Mouse (Mus musculus): ENCODE results near the gene Slc26a10. TPM values are rescaled to one million over a fixed set of nuclear protein-coding genes. Genes with fewer than 3 reads are reported as not detected.

Slc26a10 gene
- total RNA-seq (2023): not detected in 4 replicates

GRCm38 (mm10) chr10:127179871-127180694 lies at the start of gene Slc26a10:
TSS of gene Slc26a10 (minus strand) at chr10:127180645.

GRCm38 (mm10) chr10:127211414-127211854 lies 31.0 kb upstream of the Slc26a10 start, which contains the start of gene Pip4k2c:
TSS of gene Pip4k2c (minus strand) at chr10:127211585.

DNA sequence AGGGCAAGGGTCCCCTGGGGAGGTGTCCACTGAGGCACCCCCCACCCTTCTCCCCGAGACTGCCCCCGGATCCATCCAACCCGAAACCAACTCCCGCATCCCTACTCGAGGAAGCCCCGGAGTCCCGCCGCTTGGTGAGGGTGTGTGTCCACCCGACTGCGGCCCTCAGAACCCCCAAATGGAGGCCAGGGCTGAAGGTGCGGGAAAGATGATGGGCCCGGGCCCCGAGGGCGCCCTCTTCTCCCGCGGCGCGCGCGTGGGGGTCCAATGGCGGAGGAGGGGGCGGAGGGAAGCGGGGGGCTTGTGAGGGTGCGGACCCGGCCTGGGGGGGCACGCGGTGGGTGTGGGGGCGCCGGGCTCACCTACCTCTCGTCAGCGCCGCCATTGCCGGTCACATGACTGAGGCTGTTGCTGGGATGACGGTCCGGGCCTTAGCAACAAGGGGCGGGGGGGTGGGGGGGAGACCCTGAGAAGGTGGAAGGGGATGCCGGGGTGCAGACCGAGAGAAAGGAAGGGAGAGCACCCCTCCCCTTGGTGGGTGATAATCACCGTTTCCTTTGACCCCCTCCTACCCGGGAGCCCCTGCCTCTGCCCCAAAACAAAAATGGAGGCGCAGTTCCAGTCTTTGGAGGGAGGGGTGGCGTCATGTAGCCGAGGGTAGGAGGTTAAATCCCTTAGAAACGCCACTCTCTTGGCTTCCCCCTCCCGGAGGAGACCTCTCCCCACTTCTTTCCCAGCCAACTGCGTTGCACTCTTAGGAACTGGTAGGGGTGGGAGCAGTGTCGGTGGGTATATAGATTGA lies 15.1 kb upstream of the Slc26a10 start, which contains the start of gene Dtx3:
Dtx3 (minus strand) TSS at position 401 of the 802 bp plus-strand sequence.

DNA sequence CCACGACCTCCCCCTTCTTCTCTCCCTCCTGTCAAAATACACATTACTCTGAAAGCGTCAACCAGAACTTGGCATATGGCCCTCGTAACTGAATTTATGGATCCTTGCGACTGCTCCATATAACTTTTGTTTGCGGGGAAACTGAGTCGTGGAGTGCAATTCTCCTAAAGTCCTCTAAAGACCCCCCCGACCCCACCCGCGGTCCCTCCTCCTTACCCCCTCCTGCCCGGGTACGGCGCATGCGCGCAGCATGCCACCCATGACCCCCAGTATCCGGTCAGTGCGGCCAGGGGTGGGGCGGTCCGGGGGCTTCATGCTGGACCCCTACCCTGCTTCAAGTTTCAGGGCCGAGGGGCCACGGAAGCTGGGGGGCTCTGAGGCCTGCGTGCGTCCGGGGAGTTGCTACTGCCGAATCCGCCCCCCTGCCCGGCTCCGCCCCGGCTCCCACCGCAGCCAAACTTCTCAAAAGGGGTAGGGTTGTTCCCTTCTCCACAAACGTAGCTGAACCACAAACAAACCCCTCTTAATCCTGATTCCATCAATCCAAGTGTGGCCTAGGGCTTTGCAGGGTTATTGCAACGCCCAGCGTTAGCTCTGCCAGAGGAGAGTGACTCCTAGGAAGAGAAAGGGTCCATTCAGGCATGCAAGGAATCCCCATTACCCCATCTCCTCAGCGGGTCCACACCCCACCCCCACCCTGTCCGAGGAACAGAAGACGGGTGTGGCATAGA lies 9.4 kb upstream of the Slc26a10 start, which contains the start of gene Arhgef25:
Arhgef25 (minus strand) TSS at position 433 of the 731 bp plus-strand sequence.

DNA sequence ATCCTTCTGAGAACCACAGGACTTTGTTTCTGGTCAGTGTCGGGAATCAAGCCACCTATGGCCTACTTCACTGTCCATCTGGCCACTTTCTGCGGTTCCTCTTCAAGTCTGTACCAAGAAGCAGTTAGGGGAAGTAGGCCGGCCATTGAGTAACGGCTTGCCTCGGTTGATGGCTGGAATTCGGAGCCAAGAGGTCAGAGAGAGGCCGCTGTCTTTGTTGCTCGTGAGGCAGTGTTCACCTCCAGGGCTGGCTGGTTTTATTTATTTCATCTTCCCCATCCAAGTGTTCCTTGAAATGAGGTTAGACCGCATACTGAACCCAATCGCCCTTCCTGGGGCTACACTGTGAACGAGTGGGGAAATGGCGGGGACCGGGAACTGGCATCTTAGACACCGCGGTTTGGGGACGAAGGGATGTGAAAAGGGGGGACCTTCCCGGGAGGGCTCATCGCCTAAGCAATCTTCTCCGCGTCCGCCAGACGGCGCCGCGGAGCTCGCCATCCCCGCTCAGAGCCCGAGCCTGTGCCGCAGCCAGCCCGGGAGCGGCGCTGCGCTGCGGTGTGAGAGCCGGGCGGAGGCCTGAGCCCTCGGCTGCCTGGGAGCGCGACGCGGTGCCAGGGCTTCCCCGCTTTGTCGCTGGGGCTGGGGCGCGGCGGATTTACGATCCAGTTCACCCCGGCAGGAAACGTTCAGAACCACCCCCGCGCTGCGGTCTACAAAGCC lies 15.7 kb downstream of the Slc26a10 start, which contains the start of gene B4galnt1:
B4galnt1 (plus strand) TSS at position 595 of the 723 bp plus-strand sequence.

Other genes with a start within 250 kb of the Slc26a10 start
- gene Ctdsp2, start 201.9 kb downstream of the Slc26a10 start, total RNA-seq (2023): 45.1 to 53.9 TPM (median 51.9 TPM) in 4 replicates
- gene Avil, start 179.9 kb downstream of the Slc26a10 start, total RNA-seq (2023): 0.18 to 1.0 TPM (median 0.74 TPM) in 4 replicates
- 20.5 to 21.8 TPM (median 21.3 TPM) in 4 replicates for gene Tsfm, start 149.8 kb downstream of the Slc26a10 start, total RNA-seq (2023)
- gene Mettl1, start 139.2 kb downstream of the Slc26a10 start, total RNA-seq (2023): 16.3 to 24.7 TPM (median 19.8 TPM) in 4 replicates
- gene Eef1akmt3, start 139.1 kb downstream of the Slc26a10 start, total RNA-seq (2023): 0.25 TPM in 1 of 4 replicates, not detected in the others
- gene Cyp27b1, start 132.4 kb downstream of the Slc26a10 start, total RNA-seq (2023): 1.2 to 2.1 TPM in 2 of 4 replicates, not detected in the others
- gene March9, start 120.5 kb downstream of the Slc26a10 start, total RNA-seq (2023): 2.8 to 3.4 TPM (median 3.3 TPM) in 4 replicates
- gene Cdk4, start 117.1 kb downstream of the Slc26a10 start, total RNA-seq (2023): 127 to 135 TPM (median 129 TPM) in 4 replicates
- gene Tspan31, start 110.4 kb downstream of the Slc26a10 start, total RNA-seq (2023): 20.0 to 26.6 TPM (median 22.0 TPM) in 4 replicates
- gene Agap2, start 105.4 kb downstream of the Slc26a10 start, total RNA-seq (2023): 97.5 to 109 TPM (median 105 TPM) in 4 replicates
- 80.1 to 89.5 TPM (median 81.2 TPM) in 4 replicates for gene Os9, start 59.5 kb downstream of the Slc26a10 start, total RNA-seq (2023)
- gene B4galnt1, start 15.4 kb downstream of the Slc26a10 start, total RNA-seq (2023): 467 to 503 TPM (median 480 TPM) in 4 replicates
- 0.33 TPM in 1 of 4 replicates, not detected in the others for gene Arhgef25, start 9.4 kb upstream of the Slc26a10 start, total RNA-seq (2023)
- 63.9 to 74.8 TPM (median 72.1 TPM) in 4 replicates for gene Dtx3, start 15.1 kb upstream of the Slc26a10 start, total RNA-seq (2023)
- 61.9 to 65.3 TPM (median 63.0 TPM) in 4 replicates for gene Pip4k2c, start 30.9 kb upstream of the Slc26a10 start, total RNA-seq (2023)
- gene Kif5a, start 82.7 kb upstream of the Slc26a10 start, total RNA-seq (2023): 0.33 to 0.85 TPM (median 0.48 TPM) in 4 replicates
- 109 to 116 TPM (median 114 TPM) in 4 replicates for gene Dctn2, start 85.7 kb upstream of the Slc26a10 start, total RNA-seq (2023)
- gene Mbd6, start 108.4 kb upstream of the Slc26a10 start, total RNA-seq (2023): 99.9 to 129 TPM (median 111 TPM) in 4 replicates
- gene Mars, start 131.1 kb upstream of the Slc26a10 start, total RNA-seq (2023): 53.5 to 66.7 TPM (median 58.0 TPM) in 4 replicates
- 102 to 114 TPM (median 105 TPM) in 4 replicates for gene Arhgap9, start 141.3 kb upstream of the Slc26a10 start, total RNA-seq (2023)
- not detected in 4 replicates for gene Gli1, start 161.3 kb upstream of the Slc26a10 start, total RNA-seq (2023)
- gene Inhbe, start 173.8 kb upstream of the Slc26a10 start, total RNA-seq (2023): not detected in 4 replicates
- gene Inhbc, start 189.8 kb upstream of the Slc26a10 start, total RNA-seq (2023): not detected in 4 replicates
- gene R3hdm2, start 199.7 kb upstream of the Slc26a10 start, total RNA-seq (2023): 107 to 131 TPM (median 121 TPM) in 4 replicates

All from B cell, adult 62 days (primary cell).